Mouse (Mus musculus) liver, embryonic 14.5 days (tissue): Measurements from ENCODE around the gene Zbtb7b. TPM values are rescaled to one million over a fixed set of nuclear protein-coding genes. Genes with fewer than 3 reads are reported as not detected.
A peak's percentile ranks its signal among the peaks of the same experiment; 100 is the strongest.

ENCODE experiments used
- ATAC-seq: fragments of 200-750 bp; cut with Nextera tagmentation; 2 replicates; pipeline ENCODE4 v1.8.0; 2017; ENCODE audit warnings: moderate number of reproducible peaks, mild to moderate bottlenecking, moderate library complexity; ENCODE audit not compliant: insufficient read depth
- DNase-seq, 3 experiments: peaks; one replicate each; pipeline ENCODE4 v3.0.0-alpha.2; 2012 to 2013; ENCODE audit warnings: low read depth in 3 of 3, low spot score in 3 of 3
- H3K27ac ChIP-seq: fragments of 300-500 bp; sonication (generic); 2 replicates; pipeline ENCODE4 v1.5.1; 2014; ENCODE audit warnings: moderate library complexity, mild to moderate bottlenecking, control low read depth, inconsistent platforms
- H3K27me3 ChIP-seq: fragments of 300-500 bp; sonication (generic); 2 replicates; pipeline ENCODE4 v1.6.1; 2014; ENCODE audit warnings: mild to moderate bottlenecking, low read length, moderate library complexity; ENCODE audit not compliant: control insufficient read depth, insufficient read depth
- H3K36me3 ChIP-seq: fragments of 300-500 bp; sonication (generic); replicated peaks from 2 replicates; pipeline ENCODE4 v1.6.1; 2014; ENCODE audit warnings: low read depth; ENCODE audit not compliant: control insufficient read depth, insufficient read depth
- H3K4me1 ChIP-seq, 2 experiments: fragments of 200-500 bp in 1 of 2; fragments of 300-500 bp in 1 of 2; sonication (generic) in 1 of 2; replicated peaks; 2 replicates each; pipeline ENCODE4 v1.6.1; 2012 to 2014; ENCODE audit warnings: antibody characterized with exemption in 1 of 2, inconsistent platforms in 1 of 2, low read length in 1 of 2; ENCODE audit not compliant: control insufficient read depth in 2 of 2, insufficient read depth in 2 of 2
- H3K4me2 ChIP-seq: fragments of 300-500 bp; sonication (generic); 2 replicates; pipeline ENCODE4 v1.6.1; 2014; ENCODE audit warnings: low read depth, mild to moderate bottlenecking, control low read depth, moderate library complexity
- H3K4me3 ChIP-seq, 2 experiments: fragments of 200-500 bp in 1 of 2; fragments of 300-500 bp in 1 of 2; sonication (generic) in 1 of 2; 2 replicates each; pipeline ENCODE4 v1.5.1; 2012 to 2014; ENCODE audit warnings: low read depth in 2 of 2, low read length in 2 of 2, mild to moderate bottlenecking in 2 of 2, control low read depth in 1 of 2, inconsistent platforms in 1 of 2, moderate library complexity in 1 of 2; ENCODE audit not compliant: insufficient read depth in 1 of 2
- H3K9ac ChIP-seq: fragments of 300-500 bp; sonication (generic); replicated peaks from 2 replicates; pipeline ENCODE4 v1.6.1; 2014; ENCODE audit warnings: mild to moderate bottlenecking, control low read depth, moderate library complexity
- H3K9me3 ChIP-seq: fragments of 300-500 bp; sonication (generic); 2 replicates; pipeline ENCODE4 v1.6.1; 2016; ENCODE audit warnings: low read length, mixed read lengths; ENCODE audit not compliant: control insufficient read depth
- CTCF ChIP-seq: IDR thresholded peaks from 2 replicates; pipeline ENCODE4 v1.5.1; 2016; ENCODE audit warnings: antibody characterized with exemption, low read depth, control low read depth
- EP300 ChIP-seq: IDR thresholded peaks from 2 replicates; pipeline ENCODE4 v1.6.1; 2016; ENCODE audit warnings: antibody characterized with exemption, low read depth
- WGBS: fragments of 180-500 bp; shearing (Covaris S2); extraction: QIAGEN DNeasy Blood & Tissue Kit; methylation state at CpG from one replicate; pipeline ENCODE4 v1.1.7; 2014; ENCODE audit not compliant: insufficient replicate concordance; 5-methylcytosine and 5-hydroxymethylcytosine counted together
- polyA plus RNA-seq, 2 experiments: library from polyadenylated mRNA; depleted of rRNA in 1 of 2; stranded (reverse) in 1 of 2; unstranded in 1 of 2; fragments of >200 nt; fragmentation: Nextera tagmentation in 1 of 2; extraction: Ambion mirVana in 1 of 2; gene quantifications; 2 replicates each; pipeline versions ENCODE4 v1.2.1 to v1.2.3; 2012 to 2014

The Zbtb7b gene
- polyA plus RNA-seq, 2 experiments, result 0.95 to 6.9 TPM

- no peak within 1 kb of the TSS for H3K9ac ChIP-seq
- 70% methylated on average over 5 of the region's 5 CpGs for WGBS
- no peak within 1 kb of the TSS for H3K4me3 ChIP-seq
- ATAC-seq (no peak), DNase-seq (no peak)
- TF ChIP-seq EP300 (no peak), CTCF (no peak)
- no peaks in the 10 kb centered on the region for H3K27me3 ChIP-seq
- H3K27ac ChIP-seq, result no peak within 1 kb of the TSS
- no peaks in the 10 kb centered on the region for H3K9me3 ChIP-seq
- 0 out of 2 replicates have a peak, but pooled peaks cover 2% of the 10 kb centered on the region for H3K36me3 ChIP-seq
- H3K4me1 ChIP-seq, result no peaks in the 10 kb centered on the region
- no peak within 1 kb of the TSS for H3K4me2 ChIP-seq
These were observed 8.1 kb upstream of the Zbtb7b start, which contains the start of gene Lenep for GRCm38 (mm10) chr3:89402693-89403092. TSS of gene Lenep (minus strand) at chr3:89402793.

DNA sequence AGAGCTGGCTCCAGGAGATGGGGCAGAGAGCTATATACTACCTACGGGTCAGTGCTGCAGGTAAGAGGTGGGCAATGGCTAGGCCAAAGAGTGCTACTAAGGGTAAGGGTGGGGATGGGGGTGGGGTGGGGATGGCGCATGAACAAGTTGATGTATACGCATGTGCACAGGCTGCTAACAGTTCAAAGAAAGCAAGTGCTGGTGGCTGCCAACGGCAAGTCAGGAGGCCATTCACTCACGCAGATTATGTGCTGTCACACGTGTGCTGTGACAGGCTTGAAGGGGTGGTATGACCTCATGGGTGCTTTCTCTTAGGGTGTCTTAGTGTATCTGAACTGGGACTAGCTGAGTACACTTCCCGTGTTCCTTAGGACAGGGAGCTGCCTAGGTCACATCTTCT is 6.8 kb upstream of the Zbtb7b start:
- WGBS, result 80% methylated on average over 7 of the region's 7 CpGs
- DNase-seq, result no peak
- no peak overlapping the region for H3K27ac ChIP-seq
- H3K9ac ChIP-seq, result no peak overlapping the region
- H3K9me3 ChIP-seq, result no peaks in the 10 kb centered on the region
- no peak for ATAC-seq
- TF ChIP-seq EP300 (no peak), CTCF (no peak)
- H3K4me2 ChIP-seq, result no peak overlapping the region
- no peaks in the 10 kb centered on the region for H3K27me3 ChIP-seq
- H3K36me3 ChIP-seq, result 0 out of 2 replicates have a peak, but pooled peaks cover 2% of the 10 kb centered on the region
- no peak overlapping the region for H3K4me3 ChIP-seq
- H3K4me1 ChIP-seq, result peaks cover 0 to 6% of the 10 kb centered on the region in 2 experiments; a peak in 1 of 4 replicates

DNA sequence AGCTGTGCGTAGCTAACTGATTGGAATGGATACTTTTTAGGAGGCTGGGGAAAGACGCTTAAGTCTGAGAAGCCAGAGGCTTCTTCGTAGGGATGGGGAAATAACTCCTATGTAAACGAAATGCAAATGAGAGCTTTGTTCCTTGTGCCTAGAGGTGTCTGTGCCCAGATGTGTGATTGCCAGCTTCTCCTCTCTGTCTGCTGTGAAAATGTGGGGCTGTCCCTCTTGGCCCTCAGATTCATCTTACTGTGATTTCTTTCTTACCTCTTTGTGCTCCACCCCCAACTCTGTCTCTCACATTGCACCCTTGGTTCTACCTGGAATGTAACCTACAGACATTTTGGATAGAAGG is 2.1 kb upstream of the Zbtb7b start:
- peak overlapping the region in 1 of 2 experiments; percentile 61; a peak in 2 of 4 replicates for H3K4me3 ChIP-seq
- no peak for TF ChIP-seq EP300
- no peaks in the 10 kb centered on the region for H3K36me3 ChIP-seq
- ATAC-seq (no peak), DNase-seq (no peak)
- peaks cover 17% of the 10 kb centered on the region for H3K27me3 ChIP-seq
- no peak overlapping the region for H3K27ac ChIP-seq
- H3K4me2 ChIP-seq, result peak overlapping the region; percentile 98
- peak overlapping the region; percentile 66 for H3K9ac ChIP-seq
- H3K9me3 ChIP-seq, result no peaks in the 10 kb centered on the region
- WGBS, result under 1% methylated on average over 4 of the region's 4 CpGs
- peaks cover 9 to 16% of the 10 kb centered on the region in 2 experiments for H3K4me1 ChIP-seq

GRCm38 (mm10) chr3:89395806-89396653 is 1.5 kb upstream of the Zbtb7b start:
- ATAC-seq, result no peak
- peak overlapping the region; percentile 66 for H3K9ac ChIP-seq
- peak in 1 of 3 experiments; percentile 43 for DNase-seq
- H3K36me3 ChIP-seq, result no peaks in the 10 kb centered on the region
- H3K4me3 ChIP-seq, result peak overlapping the region; percentile 58 to 61
- TF ChIP-seq EP300 (no peak), CTCF (peak; percentile 94)
- H3K27ac ChIP-seq, result no peak overlapping the region
- peaks cover 20% of the 10 kb centered on the region for H3K27me3 ChIP-seq
- peaks cover 9 to 16% of the 10 kb centered on the region in 2 experiments for H3K4me1 ChIP-seq
- H3K9me3 ChIP-seq, result no peaks in the 10 kb centered on the region
- peak overlapping the region; percentile 98 for H3K4me2 ChIP-seq
- under 1% methylated on average over 44 of the region's 44 CpGs for WGBS

DNA sequence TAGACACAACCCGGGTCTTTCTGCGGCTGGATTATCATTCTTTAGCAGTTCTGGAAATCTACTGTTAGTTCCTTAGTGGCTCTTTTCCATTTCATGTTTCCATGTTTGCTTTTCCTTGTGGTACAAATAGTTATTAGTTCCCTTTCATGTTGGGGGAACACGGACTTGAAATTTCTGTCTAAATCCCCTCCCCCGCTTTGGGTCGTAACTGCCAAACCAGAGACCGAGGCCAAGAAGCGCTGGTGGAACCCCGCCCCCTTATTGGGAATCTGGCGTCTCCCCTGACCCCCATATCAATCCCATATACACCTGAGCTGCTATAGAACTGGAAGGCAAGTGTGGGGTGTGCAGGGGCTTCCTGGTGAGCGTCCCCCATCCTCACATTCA is 836 bp upstream of the Zbtb7b start:
- Histone ChIP-seq H3K27me3 (peaks cover 20% of the 10 kb centered on the region), H3K27ac (no peak overlapping the region), H3K9ac (peak overlapping the region; percentile 45), H3K36me3 (no peaks in the 10 kb centered on the region), H3K4me1 (peaks cover 9 to 16% of the 10 kb centered on the region in 2 experiments), H3K4me3 (peak overlapping the region; percentile 54 to 61), H3K9me3 (no peaks in the 10 kb centered on the region), H3K4me2 (peak overlapping the region; percentile 98)
- DNase-seq (no peak), ATAC-seq (no peak)
- TF ChIP-seq EP300, result no peak
- TF ChIP-seq CTCF, result no peak
- WGBS, result 2% methylated on average over 10 of the region's 10 CpGs
